Mouse (Mus musculus): ENCODE data around the gene Mmp20. TPM values are rescaled to one million over a fixed set of nuclear protein-coding genes. Genes with fewer than 3 reads are reported as not detected.

Mmp20 gene
- polyA plus RNA-seq (2015; fragmentation: Nextera tagmentation; extraction: Ambion mirVana), result not detected in 2 replicates

- Histone ChIP-seq H3K4me2 (replicated peaks) (no peak within 1 kb of the TSS), H3K9me3 (no peaks in the 10 kb centered on the region), H3K36me3 (no peaks in the 10 kb centered on the region), H3K9ac (replicated peaks) (no peak within 1 kb of the TSS), H3K4me3 (no peak within 1 kb of the TSS), H3K27ac (replicated peaks) (no peak within 1 kb of the TSS), H3K4me1 (no peaks in the 10 kb centered on the region), H3K27me3 (no peaks in the 10 kb centered on the region)
- no peak for ATAC-seq (replicated peaks)
Observed at GRCm38 (mm10) chr9:7627931-7628330, at the start of gene Mmp20. Mmp20 (plus strand) TSS chr9:7628231.

- H3K4me2 ChIP-seq (replicated peaks), result no peak overlapping the region
- H3K9me3 ChIP-seq, result no peaks in the 10 kb centered on the region
- no peaks in the 10 kb centered on the region for H3K27me3 ChIP-seq
- no peak overlapping the region for H3K4me3 ChIP-seq
- peaks cover 2% of the 10 kb centered on the region for H3K4me1 ChIP-seq
- 78% methylated on average over 8 of the region's 8 CpGs for WGBS
- no peak overlapping the region for H3K9ac ChIP-seq (replicated peaks)
- no peak overlapping the region for H3K27ac ChIP-seq (replicated peaks)
- H3K36me3 ChIP-seq, result no peaks in the 10 kb centered on the region
- ATAC-seq (replicated peaks), result no peak
Observed at GRCm38 (mm10) chr9:7590063-7590462, 38.0 kb upstream of the Mmp20 start.

GRCm38 (mm10) chr9:7593272-7593812 lies 34.7 kb upstream of the Mmp20 start:
- Histone ChIP-seq H3K36me3 (no peaks in the 10 kb centered on the region), H3K27ac (replicated peaks) (no peak overlapping the region), H3K9me3 (no peaks in the 10 kb centered on the region), H3K4me2 (replicated peaks) (no peak overlapping the region), H3K4me1 (peaks cover 4% of the 10 kb centered on the region), H3K27me3 (no peaks in the 10 kb centered on the region), H3K9ac (replicated peaks) (no peak overlapping the region), H3K4me3 (no peak overlapping the region)
- no peak for ATAC-seq (replicated peaks)
- 90% methylated on average over 3 of the region's 3 CpGs for WGBS

GRCm38 (mm10) chr9:7594816-7595540 lies 33.1 kb upstream of the Mmp20 start:
- Histone ChIP-seq H3K27ac (replicated peaks) (no peak overlapping the region), H3K27me3 (no peaks in the 10 kb centered on the region), H3K9me3 (no peaks in the 10 kb centered on the region), H3K4me3 (peak overlapping the region; percentile 29), H3K36me3 (no peaks in the 10 kb centered on the region), H3K4me1 (peaks cover 4% of the 10 kb centered on the region), H3K4me2 (replicated peaks) (peak overlapping the region; percentile 45), H3K9ac (replicated peaks) (0 out of 2 replicates have a peak overlapping the region, but pooled peaks have one; percentile 23)
- 11% methylated on average over 6 of the region's 6 CpGs for WGBS
- peak; percentile 99 for ATAC-seq (replicated peaks)

GRCm38 (mm10) chr9:7602982-7603742 lies 24.9 kb upstream of the Mmp20 start:
- Histone ChIP-seq H3K9me3 (no peaks in the 10 kb centered on the region), H3K27me3 (no peaks in the 10 kb centered on the region), H3K4me2 (replicated peaks) (no peak overlapping the region), H3K9ac (replicated peaks) (no peak overlapping the region), H3K4me1 (no peaks in the 10 kb centered on the region), H3K27ac (replicated peaks) (no peak overlapping the region), H3K4me3 (no peak overlapping the region), H3K36me3 (no peaks in the 10 kb centered on the region)
- peak; percentile 71; the same call in 1 of the 2 replicates for ATAC-seq (replicated peaks)
- WGBS, result 0% methylated on average over 3 of the region's 3 CpGs

- 85% methylated on average over 6 of the region's 6 CpGs for WGBS
- 0 out of 2 replicates have a peak, but pooled peaks have one; percentile 16 for ATAC-seq (replicated peaks)
- no peak overlapping the region for H3K4me2 ChIP-seq (replicated peaks)
- no peak overlapping the region for H3K9ac ChIP-seq (replicated peaks)
- no peaks in the 10 kb centered on the region for H3K36me3 ChIP-seq
- H3K4me3 ChIP-seq, result no peak overlapping the region
- no peaks in the 10 kb centered on the region for H3K9me3 ChIP-seq
- H3K27ac ChIP-seq (replicated peaks), result no peak overlapping the region
- no peaks in the 10 kb centered on the region for H3K4me1 ChIP-seq
- no peaks in the 10 kb centered on the region for H3K27me3 ChIP-seq
Observed at GRCm38 (mm10) chr9:7604005-7604404, 24.0 kb upstream of the Mmp20 start.

- H3K4me1 ChIP-seq, result no peaks in the 10 kb centered on the region
Observed at GRCm38 (mm10) chr9:7605638-7606037, 22.4 kb upstream of the Mmp20 start.

GRCm38 (mm10) chr9:7622582-7622981 lies 5.4 kb upstream of the Mmp20 start:
- no peaks in the 10 kb centered on the region for H3K27me3 ChIP-seq
- ATAC-seq (replicated peaks), result no peak
- WGBS, result 77% methylated on average over 3 of the region's 3 CpGs

More at GRCm38 (mm10) chr9:7605638-7606037, 22.4 kb upstream of the Mmp20 start:
- H3K27ac ChIP-seq (replicated peaks), result no peak overlapping the region
- no peaks in the 10 kb centered on the region for H3K27me3 ChIP-seq
- H3K36me3 ChIP-seq, result no peaks in the 10 kb centered on the region
- H3K4me2 ChIP-seq (replicated peaks), result no peak overlapping the region
- no peak for ATAC-seq (replicated peaks)
- H3K4me3 ChIP-seq, result no peak overlapping the region
- H3K9me3 ChIP-seq, result no peaks in the 10 kb centered on the region
- no peak overlapping the region for H3K9ac ChIP-seq (replicated peaks)
- WGBS, result 89% methylated on average over 12 of the region's 12 CpGs

GRCm38 (mm10) chr9:7633936-7634335 lies 5.9 kb downstream of the Mmp20 start:
- Histone ChIP-seq H3K27ac (replicated peaks) (no peak overlapping the region), H3K27me3 (no peaks in the 10 kb centered on the region), H3K9ac (replicated peaks) (no peak overlapping the region), H3K9me3 (no peaks in the 10 kb centered on the region), H3K4me1 (no peaks in the 10 kb centered on the region), H3K4me3 (no peak overlapping the region), H3K4me2 (replicated peaks) (no peak overlapping the region), H3K36me3 (no peaks in the 10 kb centered on the region)
- no peak for ATAC-seq (replicated peaks)
- WGBS, result 16% methylated on average over 5 of the region's 5 CpGs

More at GRCm38 (mm10) chr9:7622582-7622981, 5.4 kb upstream of the Mmp20 start:
- Histone ChIP-seq H3K4me1 (no peaks in the 10 kb centered on the region), H3K9me3 (no peaks in the 10 kb centered on the region), H3K4me2 (replicated peaks) (no peak overlapping the region), H3K9ac (replicated peaks) (no peak overlapping the region), H3K4me3 (no peak overlapping the region), H3K27ac (replicated peaks) (no peak overlapping the region), H3K36me3 (no peaks in the 10 kb centered on the region)

GRCm38 (mm10) chr9:7647901-7648300 lies 19.9 kb downstream of the Mmp20 start:
- Histone ChIP-seq H3K36me3 (no peaks in the 10 kb centered on the region), H3K4me1 (no peaks in the 10 kb centered on the region), H3K27ac (replicated peaks) (no peak overlapping the region), H3K9me3 (no peaks in the 10 kb centered on the region), H3K27me3 (no peaks in the 10 kb centered on the region), H3K4me3 (no peak overlapping the region), H3K4me2 (replicated peaks) (no peak overlapping the region), H3K9ac (replicated peaks) (no peak overlapping the region)
- 85% methylated on average over 3 of the region's 3 CpGs for WGBS
- ATAC-seq (replicated peaks), result no peak

GRCm38 (mm10) chr9:7650397-7651180 lies 22.6 kb downstream of the Mmp20 start:
- no peaks in the 10 kb centered on the region for H3K4me1 ChIP-seq
- H3K27ac ChIP-seq (replicated peaks), result no peak overlapping the region
- no peaks in the 10 kb centered on the region for H3K36me3 ChIP-seq
- no peaks in the 10 kb centered on the region for H3K9me3 ChIP-seq
- ATAC-seq (replicated peaks), result no peak
- H3K4me2 ChIP-seq (replicated peaks), result no peak overlapping the region
- H3K4me3 ChIP-seq, result no peak overlapping the region
- 84% methylated on average over 5 of the region's 5 CpGs for WGBS
- no peaks in the 10 kb centered on the region for H3K27me3 ChIP-seq
- H3K9ac ChIP-seq (replicated peaks), result no peak overlapping the region

All from forebrain, embryonic 15.5 days (tissue).